Mouse (Mus musculus) small intestine, adult 2 months (tissue): ENCODE results near the gene Best1. TPM values are rescaled to one million over a fixed set of nuclear protein-coding genes. Genes with fewer than 3 reads are reported as not detected.
A peak's percentile ranks its signal among the peaks of the same experiment; 100 is the strongest.

Source experiments
- H3K27ac ChIP-seq: fragments of 200-500 bp; 2 replicates; pipeline ENCODE4 v1.5.1; 2012; ENCODE audit warnings: low read depth, low read length, control low read depth, inconsistent platforms; ENCODE audit not compliant: insufficient read depth
- H3K27me3 ChIP-seq: fragments of 200-500 bp; 2 replicates; pipeline ENCODE4 v1.6.1; 2012; ENCODE audit warnings: mild to moderate bottlenecking, moderate library complexity, low read length, inconsistent platforms; ENCODE audit not compliant: control insufficient read depth, insufficient read depth
- H3K36me3 ChIP-seq: fragments of 200-500 bp; 2 replicates; pipeline ENCODE4 v1.6.1; 2012; ENCODE audit warnings: mild to moderate bottlenecking, low read length, control low read depth, inconsistent platforms; ENCODE audit not compliant: control insufficient read depth, insufficient read depth
- H3K4me1 ChIP-seq: fragments of 200-500 bp; 2 replicates; pipeline ENCODE4 v1.6.1; 2012; ENCODE audit warnings: low read length, inconsistent platforms, mixed read lengths; ENCODE audit not compliant: control insufficient read depth, insufficient read depth, insufficient read length
- H3K4me3 ChIP-seq: fragments of 200-500 bp; 2 replicates; pipeline ENCODE4 v1.5.1; 2012; ENCODE audit warnings: low read depth, mild to moderate bottlenecking, control low read depth, inconsistent platforms, low read length, moderate library complexity
- CTCF ChIP-seq: fragments of 200-500 bp; IDR thresholded peaks from 2 replicates; pipeline ENCODE4 v1.5.1; 2012; ENCODE audit warnings: low read depth, mild to moderate bottlenecking, control low read depth, inconsistent platforms, low read length, moderate library complexity, mixed read lengths; ENCODE audit not compliant: insufficient replicate concordance, insufficient read length; ENCODE audit errors: extremely low read depth
- POLR2A ChIP-seq: fragments of 200-500 bp; IDR thresholded peaks from 2 replicates; pipeline ENCODE4 v1.6.1; 2012; ENCODE audit warnings: low read depth, mild to moderate bottlenecking, control low read depth, inconsistent platforms, low read length, moderate library complexity
- WGBS: fragments of 180-500 bp; shearing (Covaris S2); methylation state at CpG from one replicate; pipeline ENCODE4 v1.1.7; 2018; 5-methylcytosine and 5-hydroxymethylcytosine counted together
- polyA plus RNA-seq: library from polyadenylated mRNA; depleted of rRNA; stranded (reverse); fragments of >200 nt; gene quantifications from 2 replicates; pipeline ENCODE4 v1.2.3, GENCODE M21; 2012

The Best1 gene
- polyA plus RNA-seq, 1 experiment: 0.09 TPM

GRCm38 (mm10) chr19:10037534-10037933 is 36.1 kb upstream of the Best1 start:
- 58% methylated on average over 2 of the region's 2 CpGs for WGBS
- H3K36me3 ChIP-seq: no peaks in the 10 kb centered on the region
- TF ChIP-seq CTCF: no peak
- no peak for TF ChIP-seq POLR2A
- peaks cover 11% of the 10 kb centered on the region for H3K4me1 ChIP-seq
- no peak overlapping the region for H3K4me3 ChIP-seq
- H3K27ac ChIP-seq: no peak overlapping the region
- peaks cover 3% of the 10 kb centered on the region for H3K27me3 ChIP-seq

- TF ChIP-seq POLR2A: no peak
- TF ChIP-seq CTCF: peak; percentile 90; the same call in 1 of the 2 replicates
These were observed 33.5 kb upstream of the Best1 start for GRCm38 (mm10) chr19:10034785-10035447.

GRCm38 (mm10) chr19:10034356-10034755 is 32.9 kb upstream of the Best1 start:
- Histone ChIP-seq H3K36me3 (no peaks in the 10 kb centered on the region), H3K27ac (no peak overlapping the region)
- WGBS: 95% methylated on average over 5 of the region's 5 CpGs

More at GRCm38 (mm10) chr19:10034785-10035447, 33.5 kb upstream of the Best1 start:
- 63% methylated on average over 8 of the region's 8 CpGs for WGBS
- Histone ChIP-seq H3K36me3 (no peaks in the 10 kb centered on the region), H3K4me3 (no peak overlapping the region), H3K27me3 (no peaks in the 10 kb centered on the region; the same call in 1 of the 2 replicates), H3K4me1 (no peaks in the 10 kb centered on the region; the same call in 1 of the 2 replicates), H3K27ac (no peak overlapping the region)

GRCm38 (mm10) chr19:10033211-10033973 is 32.0 kb upstream of the Best1 start:
- Histone ChIP-seq H3K36me3 (no peaks in the 10 kb centered on the region), H3K27ac (no peak overlapping the region), H3K27me3 (no peaks in the 10 kb centered on the region; the same call in 1 of the 2 replicates), H3K4me3 (no peak overlapping the region), H3K4me1 (no peaks in the 10 kb centered on the region)
- no peak for TF ChIP-seq POLR2A
- peak; percentile 88; the same call in 1 of the 2 replicates for TF ChIP-seq CTCF
- WGBS: 38% methylated on average over 8 of the region's 8 CpGs

More at GRCm38 (mm10) chr19:10034356-10034755, 32.9 kb upstream of the Best1 start:
- no peak overlapping the region for H3K4me3 ChIP-seq
- TF ChIP-seq CTCF (no peak), POLR2A (no peak)
- H3K27me3 ChIP-seq: no peaks in the 10 kb centered on the region; the same call in 1 of the 2 replicates
- no peaks in the 10 kb centered on the region; the same call in 1 of the 2 replicates for H3K4me1 ChIP-seq

GRCm38 (mm10) chr19:10029746-10030145 is 28.3 kb upstream of the Best1 start:
- 71% methylated on average over 2 of the region's 2 CpGs for WGBS
- Histone ChIP-seq H3K4me3 (no peak overlapping the region), H3K27me3 (no peaks in the 10 kb centered on the region; the same call in 1 of the 2 replicates), H3K27ac (no peak overlapping the region), H3K36me3 (no peaks in the 10 kb centered on the region), H3K4me1 (no peaks in the 10 kb centered on the region)
- TF ChIP-seq CTCF: no peak
- TF ChIP-seq POLR2A: no peak

GRCm38 (mm10) chr19:10025169-10025875 is 23.9 kb upstream of the Best1 start:
- Histone ChIP-seq H3K4me1 (no peaks in the 10 kb centered on the region), H3K27me3 (no peaks in the 10 kb centered on the region), H3K27ac (no peak overlapping the region), H3K4me3 (no peak overlapping the region), H3K36me3 (no peaks in the 10 kb centered on the region)
- WGBS: 18% methylated on average over 8 of the region's 8 CpGs
- TF ChIP-seq CTCF (no peak), POLR2A (no peak)
